Mouse (Mus musculus) kidney, postnatal 4 days (tissue): Measurements from ENCODE around the gene Trp53tg5.

Experiments
- DNase-seq, 2 experiments: peaks; one replicate each; pipeline ENCODE4 v3.0.0; 2021; ENCODE audit warnings: mixed read lengths in 2 of 2

The Trp53tg5 gene

GRCm38 (mm10) chr2:164473624-164474023 is at the start of gene Trp53tg5:
Trp53tg5 (minus strand) TSS chr2:164473724.
- DNase-seq: no peak

GRCm38 (mm10) chr2:164522280-164522679 is 48.8 kb upstream of the Trp53tg5 start:
- DNase-seq: no peak

- DNase-seq: no peak
These were observed 48.3 kb upstream of the Trp53tg5 start for GRCm38 (mm10) chr2:164521841-164522240.

GRCm38 (mm10) chr2:164520782-164521181 is 47.3 kb upstream of the Trp53tg5 start:
- peak; percentile 64 to 77 for DNase-seq

- no peak for DNase-seq
These were observed 45.6 kb upstream of the Trp53tg5 start for GRCm38 (mm10) chr2:164519171-164519526.

GRCm38 (mm10) chr2:164518266-164519170 is 45.0 kb upstream of the Trp53tg5 start:
- peak in 1 of 2 experiments; percentile 39 for DNase-seq

GRCm38 (mm10) chr2:164517485-164518221 is 44.1 kb upstream of the Trp53tg5 start:
- DNase-seq: peak; percentile 63 to 66

GRCm38 (mm10) chr2:164516592-164516991 is 43.1 kb upstream of the Trp53tg5 start:
- no peak for DNase-seq

GRCm38 (mm10) chr2:164515897-164516296 is 42.4 kb upstream of the Trp53tg5 start:
- DNase-seq: no peak

GRCm38 (mm10) chr2:164514916-164515315 is 41.4 kb upstream of the Trp53tg5 start:
- DNase-seq: no peak

- peak in 1 of 2 experiments; percentile 43 for DNase-seq
These were observed 39.9 kb upstream of the Trp53tg5 start for GRCm38 (mm10) chr2:164513389-164513788.

- DNase-seq: no peak
These were observed 38.8 kb upstream of the Trp53tg5 start for GRCm38 (mm10) chr2:164512121-164512909.

- peak; percentile 34 to 58 for DNase-seq
These were observed 37.2 kb upstream of the Trp53tg5 start for GRCm38 (mm10) chr2:164510621-164511190.

- no peak for DNase-seq
These were observed 34.3 kb upstream of the Trp53tg5 start for GRCm38 (mm10) chr2:164507811-164508210.

- DNase-seq: no peak
These were observed 32.3 kb upstream of the Trp53tg5 start for GRCm38 (mm10) chr2:164505619-164506347.

GRCm38 (mm10) chr2:164504919-164505318 is 31.4 kb upstream of the Trp53tg5 start:
- DNase-seq: no peak

GRCm38 (mm10) chr2:164500511-164500910 is 27.0 kb upstream of the Trp53tg5 start:
- DNase-seq: no peak

- no peak for DNase-seq
These were observed 25.8 kb upstream of the Trp53tg5 start for GRCm38 (mm10) chr2:164499317-164499716.

GRCm38 (mm10) chr2:164497691-164498268 is 24.3 kb upstream of the Trp53tg5 start:
- no peak for DNase-seq

GRCm38 (mm10) chr2:164496847-164497690 is 23.5 kb upstream of the Trp53tg5 start, which contains the start of gene Pigt:
Pigt (plus strand) TSS chr2:164497520.
- peak; percentile 90 to 94 for DNase-seq
